Mouse (Mus musculus) embryonic fibroblast, embryonic 13.5 days (primary cell): Measurements from ENCODE around the gene Atg7.

Experiments
- CTCF ChIP-seq: IDR thresholded peaks from 2 replicates; pipeline ENCODE4 v1.5.1; 2011; ENCODE audit warnings: mild to moderate bottlenecking, control low read depth, low read length, moderate library complexity, borderline replicate concordance; ENCODE audit not compliant: insufficient read depth
- POLR2A ChIP-seq: IDR thresholded peaks from 2 replicates; pipeline ENCODE4 v1.6.1; 2011; ENCODE audit warnings: low read depth, mild to moderate bottlenecking, control low read depth, low read length, moderate library complexity

DNA sequence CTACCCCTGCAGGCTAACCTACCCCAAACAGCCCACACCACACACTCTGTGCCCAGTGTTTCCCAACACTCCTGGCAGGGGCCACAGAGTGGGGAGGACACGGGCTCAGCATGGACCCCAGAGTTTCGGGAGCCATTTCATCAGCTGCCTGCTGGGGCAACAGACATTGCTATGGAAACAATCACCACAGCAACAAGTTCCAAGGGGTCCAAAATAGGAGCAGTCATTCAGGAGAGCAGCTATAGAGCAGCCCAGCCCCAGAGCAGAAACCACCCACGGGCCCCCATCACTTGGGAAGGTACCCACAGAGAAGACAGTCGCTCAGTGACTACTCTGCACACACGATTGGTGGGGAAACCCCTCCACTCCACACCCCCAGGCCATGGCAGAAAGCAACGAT is 249.5 kb downstream of the Atg7 start:
- no peak for TF ChIP-seq POLR2A
- no peak for TF ChIP-seq CTCF
